Mouse (Mus musculus): Measurements from ENCODE around the gene Bach2. TPM values are rescaled to one million over a fixed set of nuclear protein-coding genes. Genes with fewer than 3 reads are reported as not detected.

Bach2 gene
- polyA plus RNA-seq, 1 experiment from 2014 or later: 27.4 TPM

GRCm38 (mm10) chr4:32391260-32391659 is 152.7 kb downstream of the Bach2 start:
- no peak overlapping the region for H3K27ac ChIP-seq (replicated peaks)
- no peaks in the 10 kb centered on the region for H3K27me3 ChIP-seq
- H3K4me3 ChIP-seq: no peak overlapping the region
- no peak for ATAC-seq (ENCODE audit: low FRiP score, low read depth)
- WGBS: 92% methylated on average over 8 of the region's 8 CpGs
- no peaks in the 10 kb centered on the region for H3K36me3 ChIP-seq
- H3K4me2 ChIP-seq: no peak overlapping the region
- no peak overlapping the region for H3K9ac ChIP-seq
- no peaks in the 10 kb centered on the region for H3K9me3 ChIP-seq
- H3K4me1 ChIP-seq (replicated peaks): peaks cover 41% of the 10 kb centered on the region

GRCm38 (mm10) chr4:32393226-32393625 is 154.6 kb downstream of the Bach2 start:
- Histone ChIP-seq H3K27ac (replicated peaks) (no peak overlapping the region), H3K27me3 (no peaks in the 10 kb centered on the region), H3K36me3 (no peaks in the 10 kb centered on the region), H3K9me3 (no peaks in the 10 kb centered on the region), H3K4me1 (replicated peaks) (peaks cover 23% of the 10 kb centered on the region), H3K4me2 (no peak overlapping the region), H3K4me3 (no peak overlapping the region), H3K9ac (no peak overlapping the region)
- ATAC-seq (ENCODE audit: low FRiP score, low read depth): no peak
- WGBS: 84% methylated on average over 3 of the region's 3 CpGs

GRCm38 (mm10) chr4:32393951-32394350 is 155.3 kb downstream of the Bach2 start:
- no peaks in the 10 kb centered on the region for H3K9me3 ChIP-seq
- H3K4me1 ChIP-seq (replicated peaks): peaks cover 16% of the 10 kb centered on the region
- H3K27me3 ChIP-seq: no peaks in the 10 kb centered on the region
- no peak overlapping the region for H3K4me2 ChIP-seq
- no peak overlapping the region for H3K9ac ChIP-seq
- ATAC-seq (ENCODE audit: low FRiP score, low read depth): no peak
- no peaks in the 10 kb centered on the region for H3K36me3 ChIP-seq
- 28% methylated on average over 1 of the region's 1 CpGs for WGBS
- H3K4me3 ChIP-seq: no peak overlapping the region
- H3K27ac ChIP-seq (replicated peaks): no peak overlapping the region

GRCm38 (mm10) chr4:32394850-32395249 is 156.2 kb downstream of the Bach2 start:
- 80% methylated on average over 2 of the region's 2 CpGs for WGBS
- no peak for ATAC-seq (ENCODE audit: low FRiP score, low read depth)
- Histone ChIP-seq H3K36me3 (no peaks in the 10 kb centered on the region), H3K9me3 (no peaks in the 10 kb centered on the region), H3K27ac (replicated peaks) (no peak overlapping the region), H3K4me3 (no peak overlapping the region), H3K4me1 (replicated peaks) (peaks cover 8% of the 10 kb centered on the region), H3K9ac (no peak overlapping the region), H3K4me2 (no peak overlapping the region), H3K27me3 (no peaks in the 10 kb centered on the region)

GRCm38 (mm10) chr4:32401459-32401858 is 162.9 kb downstream of the Bach2 start:
- WGBS: 94% methylated on average over 5 of the region's 5 CpGs

GRCm38 (mm10) chr4:32403506-32403905 is 164.9 kb downstream of the Bach2 start:
- no peak overlapping the region for H3K27ac ChIP-seq (replicated peaks)
- H3K9ac ChIP-seq: no peak overlapping the region
- WGBS: 92% methylated on average over 5 of the region's 5 CpGs
- peaks cover 15% of the 10 kb centered on the region for H3K4me1 ChIP-seq (replicated peaks)
- H3K4me3 ChIP-seq: no peak overlapping the region
- no peaks in the 10 kb centered on the region for H3K27me3 ChIP-seq
- no peaks in the 10 kb centered on the region for H3K36me3 ChIP-seq
- ATAC-seq (ENCODE audit: low FRiP score, low read depth): no peak
- no peaks in the 10 kb centered on the region for H3K9me3 ChIP-seq
- no peak overlapping the region for H3K4me2 ChIP-seq

More at GRCm38 (mm10) chr4:32401459-32401858, 162.9 kb downstream of the Bach2 start:
- Histone ChIP-seq H3K4me3 (no peak overlapping the region), H3K9ac (no peak overlapping the region), H3K27ac (replicated peaks) (no peak overlapping the region), H3K9me3 (no peaks in the 10 kb centered on the region), H3K36me3 (no peaks in the 10 kb centered on the region), H3K27me3 (no peaks in the 10 kb centered on the region), H3K4me1 (replicated peaks) (peaks cover 15% of the 10 kb centered on the region), H3K4me2 (no peak overlapping the region)
- no peak for ATAC-seq (ENCODE audit: low FRiP score, low read depth)

- ATAC-seq (ENCODE audit: low FRiP score, low read depth): no peak
- no peak overlapping the region for H3K4me2 ChIP-seq
- H3K9me3 ChIP-seq: no peaks in the 10 kb centered on the region
These were observed 166.7 kb downstream of the Bach2 start for GRCm38 (mm10) chr4:32405149-32405882.

GRCm38 (mm10) chr4:32405985-32406384 is 167.4 kb downstream of the Bach2 start:
- peaks cover 15% of the 10 kb centered on the region for H3K4me1 ChIP-seq (replicated peaks)
- no peaks in the 10 kb centered on the region for H3K9me3 ChIP-seq
- H3K27me3 ChIP-seq: no peaks in the 10 kb centered on the region
- no peaks in the 10 kb centered on the region for H3K36me3 ChIP-seq
- 90% methylated on average over 3 of the region's 3 CpGs for WGBS
- H3K27ac ChIP-seq (replicated peaks): no peak overlapping the region
- no peak overlapping the region for H3K9ac ChIP-seq
- ATAC-seq (ENCODE audit: low FRiP score, low read depth): no peak
- H3K4me2 ChIP-seq: no peak overlapping the region
- H3K4me3 ChIP-seq: no peak overlapping the region

More at GRCm38 (mm10) chr4:32405149-32405882, 166.7 kb downstream of the Bach2 start:
- Histone ChIP-seq H3K4me3 (no peak overlapping the region), H3K27me3 (no peaks in the 10 kb centered on the region), H3K4me1 (replicated peaks) (peaks cover 15% of the 10 kb centered on the region), H3K27ac (replicated peaks) (no peak overlapping the region), H3K36me3 (no peaks in the 10 kb centered on the region), H3K9ac (no peak overlapping the region)
- WGBS: 66% methylated on average over 17 of the region's 17 CpGs

- ATAC-seq (ENCODE audit: low FRiP score, low read depth): no peak
- no peak overlapping the region for H3K4me2 ChIP-seq
- no peaks in the 10 kb centered on the region for H3K9me3 ChIP-seq
- 91% methylated on average over 8 of the region's 8 CpGs for WGBS
- H3K4me3 ChIP-seq: no peak overlapping the region
- H3K27me3 ChIP-seq: no peaks in the 10 kb centered on the region
- no peaks in the 10 kb centered on the region for H3K36me3 ChIP-seq
- peaks cover 24% of the 10 kb centered on the region for H3K4me1 ChIP-seq (replicated peaks)
- H3K27ac ChIP-seq (replicated peaks): no peak overlapping the region
- no peak overlapping the region for H3K9ac ChIP-seq
These were observed 169.9 kb downstream of the Bach2 start for GRCm38 (mm10) chr4:32408535-32408934.

GRCm38 (mm10) chr4:32409116-32409880 is 170.7 kb downstream of the Bach2 start:
- 85% methylated on average over 9 of the region's 9 CpGs for WGBS
- ATAC-seq (ENCODE audit: low FRiP score, low read depth): no peak

GRCm38 (mm10) chr4:32413063-32413462 is 174.5 kb downstream of the Bach2 start:
- H3K4me1 ChIP-seq (replicated peaks): peaks cover 14% of the 10 kb centered on the region; the same call in 1 of the 2 replicates
- H3K27ac ChIP-seq (replicated peaks): 0 out of 2 replicates have a peak overlapping the region, but pooled peaks have one; percentile 1
- no peak overlapping the region for H3K9ac ChIP-seq
- 0 out of 2 replicates have a peak, but pooled peaks have one; percentile 37 for ATAC-seq (ENCODE audit: low FRiP score, low read depth)
- no peaks in the 10 kb centered on the region for H3K36me3 ChIP-seq
- H3K27me3 ChIP-seq: no peaks in the 10 kb centered on the region
- no peak overlapping the region for H3K4me3 ChIP-seq
- no peaks in the 10 kb centered on the region for H3K9me3 ChIP-seq
- no peak overlapping the region for H3K4me2 ChIP-seq
- WGBS: 61% methylated on average over 7 of the region's 7 CpGs

More at GRCm38 (mm10) chr4:32409116-32409880, 170.7 kb downstream of the Bach2 start:
- peaks cover 25% of the 10 kb centered on the region for H3K4me1 ChIP-seq (replicated peaks)
- no peak overlapping the region for H3K9ac ChIP-seq
- H3K36me3 ChIP-seq: no peaks in the 10 kb centered on the region
- no peak overlapping the region for H3K4me2 ChIP-seq
- no peak overlapping the region for H3K4me3 ChIP-seq
- H3K27ac ChIP-seq (replicated peaks): no peak overlapping the region
- H3K27me3 ChIP-seq: no peaks in the 10 kb centered on the region
- no peaks in the 10 kb centered on the region for H3K9me3 ChIP-seq

- H3K4me3 ChIP-seq: no peak overlapping the region
- ATAC-seq (ENCODE audit: low FRiP score, low read depth): no peak
- no peaks in the 10 kb centered on the region for H3K27me3 ChIP-seq
- no peak overlapping the region for H3K27ac ChIP-seq (replicated peaks)
- H3K36me3 ChIP-seq: no peaks in the 10 kb centered on the region
- H3K9me3 ChIP-seq: no peaks in the 10 kb centered on the region
- WGBS: 71% methylated on average over 9 of the region's 9 CpGs
- peaks cover 14% of the 10 kb centered on the region; the same call in 1 of the 2 replicates for H3K4me1 ChIP-seq (replicated peaks)
- H3K9ac ChIP-seq: no peak overlapping the region
- no peak overlapping the region for H3K4me2 ChIP-seq
These were observed 174.9 kb downstream of the Bach2 start for GRCm38 (mm10) chr4:32413505-32413904.
